Mouse (Mus musculus) hindbrain, embryonic 13.5 days (tissue): ENCODE results near the gene Capn11. TPM values are rescaled to one million over a fixed set of nuclear protein-coding genes. Genes with fewer than 3 reads are reported as not detected.

ENCODE experiments used
- ATAC-seq: fragments of 200-750 bp; cut with Nextera tagmentation; 2 replicates; pipeline ENCODE4 v1.8.0; 2017; ENCODE audit warnings: moderate TSS enrichment; ENCODE audit not compliant: low FRiP score
- H3K27ac ChIP-seq: fragments of 300-500 bp; sonication (generic); 2 replicates; pipeline ENCODE4 v1.5.1; 2015; ENCODE audit warnings: inconsistent platforms, mild to moderate bottlenecking, moderate library complexity
- H3K27me3 ChIP-seq: fragments of 300-500 bp; sonication (generic); 2 replicates; pipeline ENCODE4 v1.6.1; 2015; ENCODE audit warnings: mild to moderate bottlenecking, inconsistent platforms
- H3K36me3 ChIP-seq: fragments of 300-500 bp; sonication (generic); 2 replicates; pipeline ENCODE4 v1.6.1; 2015; ENCODE audit warnings: mild to moderate bottlenecking, inconsistent platforms
- H3K4me1 ChIP-seq: fragments of 300-500 bp; sonication (generic); replicated peaks from 2 replicates; pipeline ENCODE4 v1.6.1; 2015; ENCODE audit warnings: inconsistent platforms
- H3K4me2 ChIP-seq: fragments of 300-500 bp; sonication (generic); 2 replicates; pipeline ENCODE4 v1.6.1; 2015; ENCODE audit warnings: inconsistent platforms, mild to moderate bottlenecking, moderate library complexity
- H3K4me3 ChIP-seq: fragments of 300-500 bp; sonication (generic); 2 replicates; pipeline ENCODE4 v1.5.1; 2015; ENCODE audit warnings: mild to moderate bottlenecking, inconsistent platforms
- H3K9ac ChIP-seq: fragments of 300-500 bp; sonication (generic); 2 replicates; pipeline ENCODE4 v1.6.1; 2015; ENCODE audit warnings: mild to moderate bottlenecking, inconsistent platforms
- H3K9me3 ChIP-seq: fragments of 300-500 bp; sonication (generic); 2 replicates; pipeline ENCODE4 v1.6.1; 2016; ENCODE audit warnings: inconsistent platforms
- WGBS: fragments of 180-500 bp; shearing (Covaris S2); methylation state at CpG from one replicate; pipeline ENCODE4 v1.1.7; 2015; 5-methylcytosine and 5-hydroxymethylcytosine counted together
- polyA plus RNA-seq: library from polyadenylated mRNA; unstranded; fragments of >200 nt; fragmentation: Nextera tagmentation; extraction: Ambion mirVana; gene quantifications from 2 replicates; pipeline ENCODE4 v1.2.1, GENCODE M21; 2015

Capn11 gene
- polyA plus RNA-seq, 1 experiment from 2014 or later: 0.95 TPM

DNA sequence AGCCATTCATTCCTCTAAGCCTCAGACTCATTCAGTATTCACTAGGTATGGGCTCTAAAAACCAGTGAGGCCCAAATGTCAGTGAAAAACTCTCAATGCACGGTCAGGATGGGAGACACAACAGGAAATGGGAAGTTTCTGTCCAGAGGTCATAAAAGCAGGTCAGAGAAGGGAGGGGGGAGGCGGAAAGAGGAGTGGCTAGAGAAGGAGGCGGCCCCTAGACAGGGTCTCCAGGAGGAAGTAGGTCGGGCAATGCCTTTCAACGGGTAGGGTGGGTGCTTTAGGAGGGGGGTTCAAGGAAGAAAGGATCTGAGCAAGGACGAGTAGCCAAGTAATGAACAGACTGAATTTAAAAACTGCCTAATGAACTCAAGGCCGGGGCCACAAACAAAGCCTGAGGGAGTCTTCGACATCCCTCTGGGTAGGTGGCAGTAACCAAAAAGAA, 40.2 kb downstream of the Capn11 start:
- Histone ChIP-seq H3K4me3 (no peak overlapping the region), H3K27me3 (no peaks in the 10 kb centered on the region), H3K4me2 (peak overlapping the region; percentile 21; the same call in 1 of the 2 replicates), H3K27ac (no peak overlapping the region; the same call in 1 of the 2 replicates), H3K4me1 (peaks cover 4% of the 10 kb centered on the region; the same call in 1 of the 2 replicates), H3K36me3 (no peaks in the 10 kb centered on the region), H3K9ac (no peak overlapping the region; the same call in 1 of the 2 replicates), H3K9me3 (no peaks in the 10 kb centered on the region)
- no peak for ATAC-seq
- WGBS: 13% methylated on average over 8 of the region's 8 CpGs

DNA sequence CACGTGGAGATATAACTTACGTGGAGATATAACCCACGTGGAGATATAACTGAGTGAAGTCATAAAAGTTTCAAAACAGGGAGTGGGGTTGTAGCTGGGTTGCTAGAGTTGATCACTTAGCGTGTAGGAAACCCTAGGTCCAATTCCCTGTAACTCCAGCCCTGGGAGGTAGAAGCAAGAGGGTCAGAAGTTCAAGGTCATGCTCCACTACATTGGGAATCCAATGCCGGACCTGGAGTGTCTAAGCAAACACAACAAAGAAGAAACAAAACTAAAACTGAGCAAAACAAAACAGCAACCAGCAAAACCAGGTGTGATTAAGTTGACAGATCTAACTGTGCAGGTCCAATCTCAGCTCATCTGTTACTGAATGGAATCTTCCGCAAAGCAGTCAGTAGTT, 41.5 kb downstream of the Capn11 start:
- Histone ChIP-seq H3K9me3 (no peaks in the 10 kb centered on the region), H3K36me3 (no peaks in the 10 kb centered on the region), H3K9ac (no peak overlapping the region), H3K27me3 (no peaks in the 10 kb centered on the region), H3K4me1 (peaks cover 4% of the 10 kb centered on the region; the same call in 1 of the 2 replicates), H3K27ac (no peak overlapping the region), H3K4me3 (no peak overlapping the region), H3K4me2 (no peak overlapping the region)
- no peak for ATAC-seq
- WGBS: 86% methylated on average over 6 of the region's 6 CpGs

DNA sequence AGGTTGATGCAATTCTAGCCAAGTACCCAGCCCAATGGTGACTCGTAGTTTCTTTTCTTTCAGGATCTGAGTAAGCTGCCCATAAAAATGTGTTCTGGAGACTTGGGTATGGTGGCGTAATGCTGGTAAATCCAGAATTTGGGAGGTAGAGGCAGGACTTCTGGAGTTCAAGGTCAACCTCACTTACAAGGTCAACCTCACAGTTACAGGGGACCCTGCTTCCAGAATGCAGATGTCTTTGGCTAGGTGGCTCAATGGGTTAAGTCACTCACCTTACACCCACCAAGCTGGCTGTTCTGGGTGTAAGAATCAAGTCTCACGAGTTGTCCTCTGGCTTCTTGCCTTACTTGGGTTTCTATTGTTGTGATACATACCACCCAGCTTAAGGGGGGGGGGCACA, 42.4 kb downstream of the Capn11 start:
- no peaks in the 10 kb centered on the region for H3K36me3 ChIP-seq
- H3K27ac ChIP-seq: no peak overlapping the region
- no peaks in the 10 kb centered on the region for H3K9me3 ChIP-seq
- WGBS: 88% methylated on average over 3 of the region's 3 CpGs
- H3K4me1 ChIP-seq: peaks cover 4% of the 10 kb centered on the region; the same call in 1 of the 2 replicates
- H3K4me3 ChIP-seq: no peak overlapping the region
- H3K4me2 ChIP-seq: no peak overlapping the region
- no peak overlapping the region for H3K9ac ChIP-seq
- no peaks in the 10 kb centered on the region for H3K27me3 ChIP-seq
- ATAC-seq: no peak

DNA sequence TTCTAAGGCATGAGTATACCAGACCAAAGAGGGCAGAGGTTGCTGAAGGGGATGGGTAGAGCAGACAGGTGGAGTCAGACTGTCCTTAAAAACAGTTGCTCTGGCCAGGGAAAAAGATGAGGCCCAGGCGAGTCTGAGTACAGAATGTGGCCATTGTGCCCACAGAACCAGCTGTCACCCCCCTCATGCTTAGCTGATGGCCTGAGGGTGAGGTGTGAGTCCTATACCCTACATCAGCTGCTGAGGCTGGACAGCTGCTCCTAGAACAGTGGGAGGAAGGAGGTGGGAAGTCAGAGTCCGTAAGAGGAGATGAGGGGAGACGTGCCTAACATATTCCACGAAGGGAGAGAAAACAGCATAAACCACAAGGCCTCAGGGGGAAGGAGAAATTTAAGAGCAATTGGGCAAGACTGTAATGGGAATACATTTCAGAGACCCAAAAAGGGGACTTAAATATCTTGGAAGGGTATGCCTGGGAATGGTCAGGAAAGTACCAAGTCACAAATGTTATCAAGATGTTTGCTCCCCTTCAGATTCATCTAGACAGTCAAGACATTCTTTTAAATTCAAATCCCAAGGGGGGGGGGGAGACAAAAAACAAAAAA, 43.0 kb downstream of the Capn11 start:
- WGBS: 68% methylated on average over 4 of the region's 4 CpGs

DNA sequence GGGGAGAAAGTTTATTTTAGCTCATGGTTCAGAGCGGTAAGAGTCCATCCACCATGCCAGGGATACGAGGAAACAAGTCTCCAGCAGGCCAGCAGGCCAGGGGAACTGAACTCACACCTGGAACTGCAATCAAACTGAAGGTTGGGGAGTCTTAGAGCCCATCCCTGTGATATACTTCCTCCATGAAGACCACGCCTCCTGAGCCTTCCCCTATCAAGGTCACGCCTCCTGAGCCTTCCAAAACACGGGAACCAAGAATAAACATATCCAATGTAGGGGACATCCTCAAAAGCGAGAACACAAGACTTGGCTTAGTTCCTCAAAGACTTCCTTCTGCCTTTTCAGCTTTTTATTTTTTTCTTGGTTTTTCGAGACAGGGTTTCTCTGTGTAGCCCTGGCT, 46.2 kb downstream of the Capn11 start:
- 89% methylated on average over 7 of the region's 7 CpGs for WGBS
- Histone ChIP-seq H3K4me3 (no peak overlapping the region), H3K9me3 (no peaks in the 10 kb centered on the region), H3K27ac (no peak overlapping the region), H3K36me3 (no peaks in the 10 kb centered on the region), H3K27me3 (no peaks in the 10 kb centered on the region), H3K9ac (no peak overlapping the region), H3K4me1 (peaks cover 6% of the 10 kb centered on the region; the same call in 1 of the 2 replicates), H3K4me2 (no peak overlapping the region)
- no peak for ATAC-seq

More for the DNA sequence above, 43.0 kb downstream of the Capn11 start:
- no peak overlapping the region for H3K9ac ChIP-seq
- no peak overlapping the region for H3K4me2 ChIP-seq
- no peak overlapping the region for H3K27ac ChIP-seq
- H3K4me3 ChIP-seq: no peak overlapping the region
- no peak for ATAC-seq
- no peaks in the 10 kb centered on the region for H3K9me3 ChIP-seq
- H3K4me1 ChIP-seq: peaks cover 4% of the 10 kb centered on the region; the same call in 1 of the 2 replicates
- H3K36me3 ChIP-seq: no peaks in the 10 kb centered on the region
- no peaks in the 10 kb centered on the region for H3K27me3 ChIP-seq

GRCm38 (mm10) chr17:45612008-45612407, 47.1 kb downstream of the Capn11 start:
- Histone ChIP-seq H3K27ac (no peak overlapping the region), H3K4me2 (no peak overlapping the region), H3K4me1 (peaks cover 6% of the 10 kb centered on the region; the same call in 1 of the 2 replicates), H3K9me3 (no peaks in the 10 kb centered on the region), H3K36me3 (no peaks in the 10 kb centered on the region), H3K4me3 (no peak overlapping the region), H3K9ac (no peak overlapping the region), H3K27me3 (no peaks in the 10 kb centered on the region)
- ATAC-seq: no peak
- WGBS: 84% methylated on average over 8 of the region's 8 CpGs

DNA sequence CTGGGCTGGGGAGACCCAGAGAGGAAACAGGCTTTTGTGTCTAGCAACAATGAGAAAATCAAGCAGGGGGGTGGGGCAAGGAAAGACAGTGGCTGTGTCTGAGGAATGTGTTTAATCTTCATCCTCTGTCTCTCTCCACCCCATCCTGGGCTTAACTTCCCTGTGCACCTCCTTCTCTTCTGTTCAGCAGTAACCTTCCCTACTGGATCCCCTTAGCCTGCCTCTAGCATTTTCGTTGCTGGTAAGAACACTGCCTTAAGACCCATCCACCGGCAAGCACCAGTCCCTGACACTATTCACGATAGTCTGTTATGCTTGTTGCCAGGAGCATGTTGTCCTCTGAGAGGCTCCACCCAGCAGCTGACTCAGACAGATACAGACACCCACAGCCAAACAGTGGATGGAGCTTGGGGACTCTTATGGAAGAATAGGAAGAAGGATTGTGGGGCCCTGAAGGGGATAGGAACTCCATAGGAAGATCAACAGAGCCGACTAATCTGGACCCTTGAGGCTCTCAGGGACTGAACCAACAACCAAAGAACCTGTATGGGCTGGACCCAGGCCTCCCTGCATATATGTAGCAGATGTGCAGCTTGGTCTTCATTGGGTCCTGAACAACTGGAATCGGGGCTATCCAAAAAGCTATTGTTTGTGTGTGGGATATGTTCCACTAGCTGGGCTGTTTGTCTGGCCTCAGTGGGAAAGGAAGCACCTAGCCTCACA, 48.8 kb downstream of the Capn11 start:
- Histone ChIP-seq H3K27ac (no peak overlapping the region), H3K27me3 (no peaks in the 10 kb centered on the region), H3K4me2 (no peak overlapping the region), H3K36me3 (no peaks in the 10 kb centered on the region), H3K4me3 (no peak overlapping the region), H3K9me3 (no peaks in the 10 kb centered on the region), H3K9ac (no peak overlapping the region), H3K4me1 (peaks cover 6% of the 10 kb centered on the region; the same call in 1 of the 2 replicates)
- 27% methylated on average over 5 of the region's 5 CpGs for WGBS
- no peak for ATAC-seq

DNA sequence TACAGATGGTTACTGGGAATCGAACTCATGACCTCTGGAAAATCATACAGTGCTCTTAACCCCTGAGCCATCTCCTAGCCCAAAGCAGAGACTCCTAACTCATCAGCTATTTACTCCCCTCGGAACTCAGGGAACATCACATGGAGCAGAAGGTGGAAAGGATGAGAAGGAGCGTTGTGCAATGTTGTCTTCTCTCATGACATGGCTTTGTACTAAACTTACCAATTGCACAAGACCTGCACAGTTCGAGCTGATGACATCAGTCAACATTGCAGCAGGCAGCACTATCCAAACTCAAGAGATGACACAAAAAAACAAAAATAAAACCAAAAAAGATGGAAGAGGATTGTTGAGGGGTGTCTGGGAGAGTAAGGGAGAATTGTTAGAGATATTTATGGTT, 50.7 kb downstream of the Capn11 start:
- Histone ChIP-seq H3K27me3 (peaks cover 2% of the 10 kb centered on the region; the same call in 1 of the 2 replicates), H3K4me2 (no peak overlapping the region), H3K9me3 (no peaks in the 10 kb centered on the region), H3K4me1 (peaks cover 6% of the 10 kb centered on the region; the same call in 1 of the 2 replicates), H3K36me3 (no peaks in the 10 kb centered on the region), H3K4me3 (no peak overlapping the region), H3K27ac (no peak overlapping the region), H3K9ac (no peak overlapping the region)
- ATAC-seq: no peak
- 88% methylated on average over 4 of the region's 4 CpGs for WGBS

- Histone ChIP-seq H3K9ac (no peak overlapping the region), H3K27ac (no peak overlapping the region), H3K4me1 (peaks cover 6% of the 10 kb centered on the region; the same call in 1 of the 2 replicates), H3K36me3 (no peaks in the 10 kb centered on the region), H3K4me2 (no peak overlapping the region), H3K9me3 (no peaks in the 10 kb centered on the region), H3K4me3 (no peak overlapping the region), H3K27me3 (peaks cover 8% of the 10 kb centered on the region)
- ATAC-seq: no peak
- WGBS: 82% methylated on average over 15 of the region's 15 CpGs
These were observed 51.9 kb downstream of the Capn11 start for GRCm38 (mm10) chr17:45606992-45607879.

GRCm38 (mm10) chr17:45602984-45603383, 56.1 kb downstream of the Capn11 start:
- WGBS: 79% methylated on average over 3 of the region's 3 CpGs
- ATAC-seq: no peak
- H3K4me2 ChIP-seq: no peak overlapping the region
- no peak overlapping the region for H3K9ac ChIP-seq
- no peak overlapping the region for H3K27ac ChIP-seq
- no peaks in the 10 kb centered on the region for H3K9me3 ChIP-seq
- H3K36me3 ChIP-seq: no peaks in the 10 kb centered on the region
- peaks cover 32% of the 10 kb centered on the region for H3K27me3 ChIP-seq
- H3K4me3 ChIP-seq: no peak overlapping the region
- peaks cover 21% of the 10 kb centered on the region for H3K4me1 ChIP-seq

DNA sequence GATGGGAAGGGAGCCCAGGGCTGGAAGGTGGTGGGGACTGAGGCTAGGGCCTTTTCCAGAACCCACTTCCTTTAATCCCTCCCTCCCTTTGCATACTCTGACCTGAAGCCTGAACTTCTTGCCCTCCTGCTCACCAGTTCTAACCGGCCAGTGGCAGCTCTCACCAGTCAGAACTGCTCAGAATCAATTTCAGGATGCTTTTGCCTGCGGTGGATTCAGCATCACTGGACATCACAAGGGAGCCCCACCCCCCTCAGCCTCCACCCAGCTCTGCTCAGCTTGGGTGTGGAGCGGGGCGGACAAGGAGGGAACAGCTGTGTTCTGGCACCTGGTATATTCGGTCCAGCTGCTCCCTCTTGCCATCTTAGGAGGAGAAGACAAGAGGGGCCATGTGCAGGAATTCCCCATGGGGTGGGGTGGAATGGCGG, 57.2 kb downstream of the Capn11 start, which contains the start of gene Mymx:
Gene Mymx (minus strand): TSS at position 226 of the 428 bp plus-strand sequence.
- Histone ChIP-seq H3K4me2 (no peak within 1 kb of the TSS), H3K4me3 (no peak within 1 kb of the TSS), H3K36me3 (no peaks in the 10 kb centered on the region), H3K27ac (no peak within 1 kb of the TSS), H3K27me3 (peaks cover 35% of the 10 kb centered on the region), H3K4me1 (peaks cover 24% of the 10 kb centered on the region), H3K9ac (no peak within 1 kb of the TSS), H3K9me3 (no peaks in the 10 kb centered on the region)
- peak; percentile 32; the same call in 1 of the 2 replicates for ATAC-seq
- WGBS: 22% methylated on average over 6 of the region's 6 CpGs

DNA sequence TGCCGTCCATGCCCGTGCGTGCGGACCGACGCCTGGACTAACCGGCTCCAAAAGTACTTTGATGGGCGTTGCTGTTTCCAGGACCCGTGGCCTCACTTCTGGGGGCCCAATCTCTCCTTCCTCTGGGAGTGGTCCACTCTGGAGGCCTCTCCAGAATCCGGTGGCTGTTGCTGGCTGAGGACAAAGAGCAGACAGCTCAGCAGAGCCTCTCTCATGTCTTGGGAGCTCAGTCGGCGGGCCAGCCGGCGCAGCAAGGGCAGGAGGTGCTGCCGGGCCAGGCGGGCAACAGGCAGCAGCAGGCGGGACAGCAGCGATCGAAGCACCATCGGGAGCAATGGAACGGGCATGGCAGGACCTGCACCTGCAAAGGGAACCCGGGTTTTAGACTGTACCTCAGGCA, 57.8 kb downstream of the Capn11 start:
- no peak for ATAC-seq
- Histone ChIP-seq H3K27me3 (peaks cover 39% of the 10 kb centered on the region), H3K9ac (no peak overlapping the region), H3K4me3 (no peak overlapping the region), H3K4me1 (peaks cover 30% of the 10 kb centered on the region), H3K4me2 (no peak overlapping the region), H3K36me3 (no peaks in the 10 kb centered on the region), H3K27ac (no peak overlapping the region), H3K9me3 (no peaks in the 10 kb centered on the region)
- 13% methylated on average over 22 of the region's 22 CpGs for WGBS
